Mouse (Mus musculus): Measurements from ENCODE around the gene Gm7075. TPM values are rescaled to one million over a fixed set of nuclear protein-coding genes. Genes with fewer than 3 reads are reported as not detected.
"Not testable (repeated sequence)": the region's sequence is repeated elsewhere in the genome, so short reads cannot be mapped to it uniquely, and the experiment has no call there.

Gm7075 gene
- not detected in 2 replicates for polyA plus RNA-seq (2012; rRNA removed)

- DNase-seq (ENCODE audit: low read depth, low spot score) = no peak
- WGBS = 86% methylated on average over 18 of the region's 18 CpGs
Measured at GRCm38 (mm10) chr10:63421739-63422735, at the start of gene Gm7075. Gm7075 (minus strand) TSS chr10:63421789.

GRCm38 (mm10) chr10:63460935-63461334, 39.3 kb upstream of the Gm7075 start:
- WGBS = 59% methylated on average over 5 of the region's 5 CpGs

GRCm38 (mm10) chr10:63457292-63458128, 35.9 kb upstream of the Gm7075 start:
- DNase-seq (ENCODE audit: low read depth, low spot score) = no peak
- 56% methylated on average over 17 of the region's 17 CpGs for WGBS

More at GRCm38 (mm10) chr10:63460935-63461334, 39.3 kb upstream of the Gm7075 start:
- no peak for DNase-seq (ENCODE audit: low read depth, low spot score)

GRCm38 (mm10) chr10:63455110-63455878, 33.7 kb upstream of the Gm7075 start:
- DNase-seq (ENCODE audit: low read depth, low spot score) = no peak
- WGBS = 44% methylated on average over 8 of the region's 8 CpGs

GRCm38 (mm10) chr10:63453926-63454325, 32.3 kb upstream of the Gm7075 start:
- 83% methylated on average over 4 of the region's 4 CpGs for WGBS

GRCm38 (mm10) chr10:63444602-63445387, 23.2 kb upstream of the Gm7075 start:
- not testable (repeated sequence) for DNase-seq (ENCODE audit: low read depth, low spot score)
- 80% methylated on average over 13 of the region's 13 CpGs for WGBS

More at GRCm38 (mm10) chr10:63453926-63454325, 32.3 kb upstream of the Gm7075 start:
- no peak for DNase-seq (ENCODE audit: low read depth, low spot score)

- DNase-seq (ENCODE audit: low read depth, low spot score) = no peak
- 63% methylated on average over 7 of the region's 7 CpGs for WGBS
Measured at GRCm38 (mm10) chr10:63439694-63440228, 18.2 kb upstream of the Gm7075 start.

- DNase-seq (ENCODE audit: low read depth, low spot score) = no peak
Measured at GRCm38 (mm10) chr10:63438736-63439262, 17.2 kb upstream of the Gm7075 start.

- no peak for DNase-seq (ENCODE audit: low read depth, low spot score)
- 70% methylated on average over 2 of the region's 2 CpGs for WGBS
Measured at GRCm38 (mm10) chr10:63432887-63433286, 11.3 kb upstream of the Gm7075 start.

GRCm38 (mm10) chr10:63432099-63432498, 10.5 kb upstream of the Gm7075 start:
- DNase-seq (ENCODE audit: low read depth, low spot score) = no peak
- 91% methylated on average over 8 of the region's 8 CpGs for WGBS

- 92% methylated on average over 7 of the region's 7 CpGs for WGBS
Measured at GRCm38 (mm10) chr10:63431221-63431736, 9.7 kb upstream of the Gm7075 start.

GRCm38 (mm10) chr10:63429785-63430305, 8.3 kb upstream of the Gm7075 start, which contains the start of gene Ctnna3:
Ctnna3 (plus strand) TSS chr10:63430098.
- peak; percentile 84 for DNase-seq (ENCODE audit: low read depth, low spot score)
- WGBS = under 1% methylated on average over 55 of the region's 55 CpGs

More at GRCm38 (mm10) chr10:63431221-63431736, 9.7 kb upstream of the Gm7075 start:
- DNase-seq (ENCODE audit: low read depth, low spot score) = no peak

GRCm38 (mm10) chr10:63429380-63429779, 7.8 kb upstream of the Gm7075 start:
- under 1% methylated on average over 34 of the region's 34 CpGs for WGBS
- peak; percentile 75 for DNase-seq (ENCODE audit: low read depth, low spot score)

GRCm38 (mm10) chr10:63429023-63429340, 7.4 kb upstream of the Gm7075 start:
- WGBS = 2% methylated on average over 11 of the region's 11 CpGs

GRCm38 (mm10) chr10:63428243-63429022, 6.8 kb upstream of the Gm7075 start:
- DNase-seq (ENCODE audit: low read depth, low spot score) = no peak
- WGBS = 15% methylated on average over 19 of the region's 19 CpGs

More at GRCm38 (mm10) chr10:63429023-63429340, 7.4 kb upstream of the Gm7075 start:
- no peak for DNase-seq (ENCODE audit: low read depth, low spot score)

GRCm38 (mm10) chr10:63427146-63427545, 5.6 kb upstream of the Gm7075 start:
- 83% methylated on average over 8 of the region's 8 CpGs for WGBS

GRCm38 (mm10) chr10:63424475-63424814, 2.9 kb upstream of the Gm7075 start:
- no peak for DNase-seq (ENCODE audit: low read depth, low spot score)

More at GRCm38 (mm10) chr10:63427146-63427545, 5.6 kb upstream of the Gm7075 start:
- no peak for DNase-seq (ENCODE audit: low read depth, low spot score)

Data from large intestine, adult 2 months (tissue).